Mouse (Mus musculus): ENCODE results near the gene Pea15a. TPM values are rescaled to one million over a fixed set of nuclear protein-coding genes. Genes with fewer than 3 reads are reported as not detected.

Pea15a gene
- polyA plus RNA-seq, 1 experiment = 120 TPM

- H3K4me2 ChIP-seq (ENCODE audit: low read depth) = no peak overlapping the region
- TF ChIP-seq TCF12 (IDR thresholded peaks at IDR 0.05; ENCODE audit: insufficient read depth, poor library complexity, severe bottlenecking) (no peak), REST (IDR thresholded peaks at IDR 0.05; ENCODE audit: insufficient read depth, insufficient read length) (no peak), TCF3 (IDR thresholded peaks at IDR 0.05; ENCODE audit: insufficient read length, low read depth) (no peak), MYOD1 (IDR thresholded peaks at IDR 0.05; ENCODE audit: control insufficient read depth in 1 of 3, insufficient read length in 2 of 3, low read depth in 2 of 3) (no peak), E2F4 (IDR thresholded peaks at IDR 0.05; ENCODE audit: insufficient read depth) (no peak), MAX (IDR thresholded peaks at IDR 0.05; ENCODE audit: low read depth) (no peak), USF1 (IDR thresholded peaks at IDR 0.05; ENCODE audit: low read depth) (no peak), POLR2AphosphoS2 (IDR thresholded peaks at IDR 0.05; ENCODE audit: insufficient read length, low read depth) (no peak), SRF (IDR thresholded peaks at IDR 0.05; ENCODE audit: control insufficient read depth, insufficient read length, low read depth) (no peak), CEBPB (IDR thresholded peaks at IDR 0.05; ENCODE audit: insufficient read depth, poor library complexity, severe bottlenecking) (no peak), MYOG (IDR thresholded peaks at IDR 0.05; ENCODE audit: control insufficient read depth in 1 of 3, insufficient read depth in 1 of 3, insufficient read length in 2 of 3, low read depth in 2 of 3) (no peak), POLR2A (IDR thresholded peaks at IDR 0.05; ENCODE audit: insufficient read length, low read depth) (no peak)
- no peaks in the 10 kb centered on the region for H3K27me3 ChIP-seq (ENCODE audit: control insufficient read depth, insufficient read depth, insufficient read length)
- no peaks in the 10 kb centered on the region for H3K79me2 ChIP-seq (ENCODE audit: control insufficient read depth, insufficient read depth)
- no peak overlapping the region for H3ac ChIP-seq (ENCODE audit: control insufficient read depth, insufficient read length)
- H3K4me3 ChIP-seq = no peak overlapping the region
- no peaks in the 10 kb centered on the region for H3K36me3 ChIP-seq (ENCODE audit: control insufficient read depth, insufficient read depth)
These were observed 7.2 kb upstream of the Pea15a start for GRCm38 (mm10) chr1:172213771-172214170.

- no peak overlapping the region for H3ac ChIP-seq (ENCODE audit: control insufficient read depth, insufficient read length)
- TF ChIP-seq MAX (IDR thresholded peaks at IDR 0.05; ENCODE audit: low read depth) (no peak), POLR2AphosphoS2 (IDR thresholded peaks at IDR 0.05; ENCODE audit: insufficient read length, low read depth) (no peak), MYOD1 (IDR thresholded peaks at IDR 0.05; ENCODE audit: control insufficient read depth in 1 of 3, insufficient read length in 2 of 3, low read depth in 2 of 3) (no peak), REST (IDR thresholded peaks at IDR 0.05; ENCODE audit: insufficient read depth, insufficient read length) (no peak), TCF3 (IDR thresholded peaks at IDR 0.05; ENCODE audit: insufficient read length, low read depth) (no peak), USF1 (IDR thresholded peaks at IDR 0.05; ENCODE audit: low read depth) (no peak), E2F4 (IDR thresholded peaks at IDR 0.05; ENCODE audit: insufficient read depth) (no peak), CEBPB (IDR thresholded peaks at IDR 0.05; ENCODE audit: insufficient read depth, poor library complexity, severe bottlenecking) (no peak)
- H3K27me3 ChIP-seq (ENCODE audit: control insufficient read depth, insufficient read depth, insufficient read length) = no peaks in the 10 kb centered on the region
- no peak overlapping the region for H3K4me3 ChIP-seq
- H3K36me3 ChIP-seq (ENCODE audit: control insufficient read depth, insufficient read depth) = no peaks in the 10 kb centered on the region
- no peaks in the 10 kb centered on the region for H3K79me2 ChIP-seq (ENCODE audit: control insufficient read depth, insufficient read depth)
- no peak overlapping the region for H3K4me2 ChIP-seq (ENCODE audit: low read depth)
These were observed 6.2 kb upstream of the Pea15a start for GRCm38 (mm10) chr1:172212776-172213175.

GRCm38 (mm10) chr1:172207111-172207584, 544 bp upstream of the Pea15a start:
- TF ChIP-seq SRF (IDR thresholded peaks at IDR 0.05; ENCODE audit: control insufficient read depth, insufficient read length, low read depth) (no peak), REST (IDR thresholded peaks at IDR 0.05; ENCODE audit: insufficient read depth, insufficient read length) (no peak), TCF3 (IDR thresholded peaks at IDR 0.05; ENCODE audit: insufficient read length, low read depth) (no peak), MYOG (IDR thresholded peaks at IDR 0.05; ENCODE audit: control insufficient read depth in 1 of 3, insufficient read depth in 1 of 3, insufficient read length in 2 of 3, low read depth in 2 of 3) (no peak), E2F4 (IDR thresholded peaks at IDR 0.05; ENCODE audit: insufficient read depth) (no peak), MAX (IDR thresholded peaks at IDR 0.05; ENCODE audit: low read depth) (no peak), MYOD1 (IDR thresholded peaks at IDR 0.05; ENCODE audit: control insufficient read depth in 1 of 3, insufficient read length in 2 of 3, low read depth in 2 of 3) (no peak), CEBPB (IDR thresholded peaks at IDR 0.05; ENCODE audit: insufficient read depth, poor library complexity, severe bottlenecking) (no peak)
- Histone ChIP-seq H3K79me2 (ENCODE audit: control insufficient read depth, insufficient read depth) (peaks cover 10% of the 10 kb centered on the region), H3K27me3 (ENCODE audit: control insufficient read depth, insufficient read depth, insufficient read length) (no peaks in the 10 kb centered on the region), H3ac (ENCODE audit: control insufficient read depth, insufficient read length) (no peak overlapping the region), H3K4me2 (ENCODE audit: low read depth) (peak overlapping the region; percentile 65), H3K4me3 (peak overlapping the region; percentile 68), H3K36me3 (ENCODE audit: control insufficient read depth, insufficient read depth) (no peaks in the 10 kb centered on the region)

- peak overlapping the region; percentile 38 for H3ac ChIP-seq (ENCODE audit: control insufficient read depth, insufficient read length)
- H3K4me3 ChIP-seq = peak overlapping the region; percentile 68
- TF ChIP-seq TCF12 (IDR thresholded peaks at IDR 0.05; ENCODE audit: insufficient read depth, poor library complexity, severe bottlenecking) (no peak), POLR2AphosphoS2 (IDR thresholded peaks at IDR 0.05; ENCODE audit: insufficient read length, low read depth) (peak; percentile 60)
- H3K4me2 ChIP-seq (ENCODE audit: low read depth) = peak overlapping the region; percentile 88
- no peaks in the 10 kb centered on the region for H3K36me3 ChIP-seq (ENCODE audit: control insufficient read depth, insufficient read depth)
- H3K79me2 ChIP-seq (ENCODE audit: control insufficient read depth, insufficient read depth) = peaks cover 12% of the 10 kb centered on the region
- H3K27me3 ChIP-seq (ENCODE audit: control insufficient read depth, insufficient read depth, insufficient read length) = no peaks in the 10 kb centered on the region
These were observed 890 bp downstream of the Pea15a start for GRCm38 (mm10) chr1:172205741-172206087.

GRCm38 (mm10) chr1:172204814-172205740, 1.5 kb downstream of the Pea15a start:
- no peak for TF ChIP-seq TCF12 (IDR thresholded peaks at IDR 0.05; ENCODE audit: insufficient read depth, poor library complexity, severe bottlenecking)
- no peak for TF ChIP-seq MAX (IDR thresholded peaks at IDR 0.05; ENCODE audit: low read depth)
- no peak for TF ChIP-seq CEBPB (IDR thresholded peaks at IDR 0.05; ENCODE audit: insufficient read depth, poor library complexity, severe bottlenecking)
- TF ChIP-seq USF1 (IDR thresholded peaks at IDR 0.05; ENCODE audit: low read depth) = no peak
- no peak for TF ChIP-seq E2F4 (IDR thresholded peaks at IDR 0.05; ENCODE audit: insufficient read depth)
- no peak for TF ChIP-seq TCF3 (IDR thresholded peaks at IDR 0.05; ENCODE audit: insufficient read length, low read depth)
- no peak for TF ChIP-seq REST (IDR thresholded peaks at IDR 0.05; ENCODE audit: insufficient read depth, insufficient read length)
- no peak for TF ChIP-seq POLR2A (IDR thresholded peaks at IDR 0.05; ENCODE audit: insufficient read length, low read depth)
- peak in 2 of 3 experiments; percentile 44 to 69 for TF ChIP-seq MYOD1 (IDR thresholded peaks at IDR 0.05; ENCODE audit: control insufficient read depth in 1 of 3, insufficient read length in 2 of 3, low read depth in 2 of 3)
- peak in 1 of 3 experiments; percentile 33 for TF ChIP-seq MYOG (IDR thresholded peaks at IDR 0.05; ENCODE audit: control insufficient read depth in 1 of 3, insufficient read depth in 1 of 3, insufficient read length in 2 of 3, low read depth in 2 of 3)
- no peak for TF ChIP-seq POLR2AphosphoS2 (IDR thresholded peaks at IDR 0.05; ENCODE audit: insufficient read length, low read depth)
- TF ChIP-seq SRF (IDR thresholded peaks at IDR 0.05; ENCODE audit: control insufficient read depth, insufficient read length, low read depth) = no peak
- Histone ChIP-seq H3K36me3 (ENCODE audit: control insufficient read depth, insufficient read depth) (peaks cover 4% of the 10 kb centered on the region), H3K27me3 (ENCODE audit: control insufficient read depth, insufficient read depth, insufficient read length) (no peaks in the 10 kb centered on the region), H3K79me2 (ENCODE audit: control insufficient read depth, insufficient read depth) (peaks cover 14% of the 10 kb centered on the region), H3ac (ENCODE audit: control insufficient read depth, insufficient read length) (peak overlapping the region; percentile 38), H3K4me2 (ENCODE audit: low read depth) (peak overlapping the region; percentile 88), H3K4me3 (peak overlapping the region; percentile 68)
